Mouse (Mus musculus) C2C12 (cell line): ENCODE measurements around the gene Mfsd4b1. TPM values are rescaled to one million over a fixed set of nuclear protein-coding genes. Genes with fewer than 3 reads are reported as not detected.
"Not testable (repeated sequence)": the region's sequence is repeated elsewhere in the genome, so short reads cannot be mapped to it uniquely, and the experiment has no call there.

Experiments
- H3K27me3 ChIP-seq: one replicate; pipeline ENCODE4 v1.6.1; 2011; ENCODE audit not compliant: control insufficient read depth, insufficient read depth, insufficient read length
- H3K36me3 ChIP-seq: one replicate; pipeline ENCODE4 v1.6.1; 2011; ENCODE audit not compliant: control insufficient read depth, insufficient read depth
- H3K4me3 ChIP-seq: one replicate; pipeline ENCODE4 v1.5.1; 2011; ENCODE audit warnings: mild to moderate bottlenecking, control low read depth; ENCODE audit not compliant: poor library complexity, insufficient read depth, severe bottlenecking
- H3K79me2 ChIP-seq: one replicate; pipeline ENCODE4 v1.6.1; 2011; ENCODE audit not compliant: control insufficient read depth, insufficient read depth
- H3K79me3 ChIP-seq: one replicate; pipeline ENCODE4 v1.6.1; 2011; ENCODE audit warnings: low read depth, control low read depth
- H3ac ChIP-seq: one replicate; pipeline ENCODE3; 2011; ENCODE audit warnings: low read depth; ENCODE audit not compliant: control insufficient read depth, insufficient read length
- CEBPB ChIP-seq: IDR thresholded peaks from one replicate; pipeline ENCODE4 v1.6.1; 2011; ENCODE audit warnings: low read depth, mild to moderate bottlenecking, control low read depth, moderate library complexity
- CTCF ChIP-seq: IDR thresholded peaks from one replicate; pipeline ENCODE4 v1.5.1; 2011; ENCODE audit not compliant: control insufficient read depth, insufficient read depth, insufficient read length
- FOSL1 ChIP-seq: IDR thresholded peaks from one replicate; pipeline ENCODE4 v1.8.0; 2011; ENCODE audit warnings: mild to moderate bottlenecking, low read length; ENCODE audit not compliant: poor library complexity, insufficient read depth, severe bottlenecking
- MAX ChIP-seq: IDR thresholded peaks from one replicate; pipeline ENCODE4 v1.6.1; 2011; ENCODE audit warnings: mild to moderate bottlenecking, control low read depth
- MYOD1 ChIP-seq: IDR thresholded peaks from one replicate; pipeline ENCODE4 v1.6.1; 2011; ENCODE audit warnings: low read depth; ENCODE audit not compliant: control insufficient read depth, insufficient read length
- MYOG ChIP-seq: IDR thresholded peaks from one replicate; pipeline ENCODE4 v1.6.1; 2011; ENCODE audit not compliant: control insufficient read depth, insufficient read length; ENCODE audit errors: extremely low read depth
- USF1 ChIP-seq: IDR thresholded peaks from one replicate; pipeline ENCODE4 v1.6.1; 2011; ENCODE audit warnings: low read depth, mild to moderate bottlenecking, control low read depth, moderate library complexity
- polyA plus RNA-seq: library from polyadenylated mRNA; unstranded; fragments of >200 nt; fragmentation: generic; extraction: Trizol; gene quantifications from one replicate; pipeline ENCODE4 v1.2.1, GENCODE M21; 2012; ENCODE audit warnings: missing spikeins

The Mfsd4b1 gene
- polyA plus RNA-seq, 1 experiment = not detected

GRCm38 (mm10) chr10:40018261-40018860 lies 6.7 kb downstream of the Mfsd4b1 start:
- TF ChIP-seq USF1 (no peak), CEBPB (no peak), MYOD1 (no peak), FOSL1 (no peak), MYOG (no peak), CTCF (no peak)
- Histone ChIP-seq H3K79me2 (no peaks in the 10 kb centered on the region), H3K27me3 (peaks cover 14% of the 10 kb centered on the region), H3K4me3 (no peak overlapping the region), H3ac (no peak overlapping the region), H3K79me3 (no peaks in the 10 kb centered on the region), H3K36me3 (no peaks in the 10 kb centered on the region)

- Histone ChIP-seq H3K27me3 (no peaks in the 10 kb centered on the region), H3K79me3 (no peaks in the 10 kb centered on the region), H3ac (no peak overlapping the region), H3K36me3 (no peaks in the 10 kb centered on the region), H3K4me3 (no peak overlapping the region), H3K79me2 (no peaks in the 10 kb centered on the region)
- TF ChIP-seq MYOG (no peak), CEBPB (no peak), CTCF (no peak), MYOD1 (no peak), FOSL1 (no peak), MAX (no peak), USF1 (no peak)
Measured at GRCm38 (mm10) chr10:40009591-40009990, 15.5 kb downstream of the Mfsd4b1 start.

DNA sequence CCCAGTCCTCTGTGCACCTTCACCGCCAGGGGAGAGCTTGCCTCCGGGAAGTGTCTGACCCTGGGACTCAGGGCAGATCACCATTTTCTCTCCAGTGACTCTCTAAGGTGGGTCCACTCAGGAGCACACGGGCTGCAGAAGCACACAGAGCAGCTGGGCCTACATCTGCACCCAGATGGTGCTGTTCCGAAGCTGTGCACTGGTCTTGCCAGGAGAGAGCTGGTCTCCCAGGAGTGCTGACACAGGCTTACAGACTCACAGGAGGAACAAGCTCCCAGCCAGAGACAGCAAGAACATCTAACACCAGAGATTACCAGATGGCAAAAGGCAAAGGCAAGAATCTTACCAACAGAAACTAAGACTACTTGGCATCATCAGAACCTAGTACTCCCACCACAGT lies 16.2 kb downstream of the Mfsd4b1 start:
- H3K4me3 ChIP-seq, H3K79me2 ChIP-seq, H3K79me3 ChIP-seq, H3ac ChIP-seq, H3K27me3 ChIP-seq, H3K36me3 ChIP-seq: not testable (repeated sequence)

DNA sequence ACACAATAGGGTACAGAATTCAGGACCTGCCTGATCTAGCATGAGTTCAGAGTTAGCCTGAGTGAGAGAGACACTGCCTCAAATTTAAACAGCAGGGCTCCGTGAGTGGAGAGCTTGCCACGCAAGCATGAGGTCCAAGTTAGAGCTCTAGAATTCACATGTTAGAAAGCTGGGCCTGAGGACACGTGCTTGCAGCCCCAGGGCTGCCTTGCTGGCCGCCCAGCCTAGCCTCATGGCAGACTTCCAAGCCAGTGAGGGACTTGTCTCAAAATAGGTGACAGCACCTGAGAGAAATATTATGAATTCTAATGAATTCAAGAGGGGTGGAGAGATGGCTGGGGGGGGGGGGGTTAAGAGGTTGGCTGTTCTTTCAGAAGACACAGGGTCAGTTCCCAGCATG lies 17.1 kb downstream of the Mfsd4b1 start:
- Histone ChIP-seq H3K4me3 (no peak overlapping the region), H3K79me3 (no peaks in the 10 kb centered on the region), H3ac (no peak overlapping the region), H3K27me3 (no peaks in the 10 kb centered on the region), H3K79me2 (no peaks in the 10 kb centered on the region), H3K36me3 (no peaks in the 10 kb centered on the region)
- TF ChIP-seq USF1 = no peak
- TF ChIP-seq CEBPB = no peak
- no peak for TF ChIP-seq MAX
- no peak for TF ChIP-seq FOSL1
- TF ChIP-seq MYOD1 = no peak

GRCm38 (mm10) chr10:40006963-40007362 lies 18.1 kb downstream of the Mfsd4b1 start:
- Histone ChIP-seq H3K79me2 (no peaks in the 10 kb centered on the region), H3K4me3 (no peak overlapping the region), H3K27me3 (no peaks in the 10 kb centered on the region), H3ac (no peak overlapping the region), H3K36me3 (no peaks in the 10 kb centered on the region), H3K79me3 (no peaks in the 10 kb centered on the region)
- TF ChIP-seq FOSL1 (no peak), MYOG (no peak), MAX (no peak), CEBPB (no peak), MYOD1 (no peak), USF1 (no peak), CTCF (no peak)

GRCm38 (mm10) chr10:40000746-40001145 lies 24.3 kb downstream of the Mfsd4b1 start:
- Histone ChIP-seq H3K79me2 (no peaks in the 10 kb centered on the region), H3K36me3 (no peaks in the 10 kb centered on the region), H3K79me3 (no peaks in the 10 kb centered on the region), H3ac (no peak overlapping the region), H3K4me3 (no peak overlapping the region), H3K27me3 (peaks cover 3% of the 10 kb centered on the region)
- TF ChIP-seq FOSL1 (no peak), MYOG (no peak), CEBPB (no peak), USF1 (no peak), MAX (no peak), MYOD1 (no peak), CTCF (no peak)
